Mouse (Mus musculus) heart, embryonic 12.5 days (tissue): ENCODE data around the gene Herc1. TPM values are rescaled to one million over a fixed set of nuclear protein-coding genes. Genes with fewer than 3 reads are reported as not detected.
A peak's percentile ranks its signal among the peaks of the same experiment; 100 is the strongest.

Experiments
- ATAC-seq: fragments of 200-750 bp; cut with Nextera tagmentation; 2 replicates; pipeline ENCODE4 v1.8.0; 2017; ENCODE audit warnings: moderate TSS enrichment, moderate library complexity; ENCODE audit not compliant: insufficient number of reproducible peaks, low FRiP score
- H3K27ac ChIP-seq: fragments of 300-500 bp; sonication (generic); 2 replicates; pipeline ENCODE4 v1.5.1; 2016; ENCODE audit warnings: mild to moderate bottlenecking, moderate library complexity; ENCODE audit not compliant: poor library complexity, severe bottlenecking
- H3K27me3 ChIP-seq: fragments of 300-500 bp; sonication (generic); replicated peaks from 2 replicates; pipeline ENCODE4 v1.6.1; 2016; ENCODE audit warnings: mild to moderate bottlenecking, moderate library complexity
- H3K36me3 ChIP-seq: fragments of 300-500 bp; sonication (generic); 2 replicates; pipeline ENCODE4 v1.6.1; 2016; ENCODE audit warnings: mild to moderate bottlenecking, moderate library complexity
- H3K4me1 ChIP-seq: fragments of 300-500 bp; sonication (generic); replicated peaks from 2 replicates; pipeline ENCODE4 v1.6.1; 2016; ENCODE audit warnings: mild to moderate bottlenecking
- H3K4me2 ChIP-seq: fragments of 300-500 bp; sonication (generic); 2 replicates; pipeline ENCODE4 v1.6.1; 2016; ENCODE audit warnings: mild to moderate bottlenecking, moderate library complexity
- H3K4me3 ChIP-seq: fragments of 300-500 bp; sonication (generic); 2 replicates; pipeline ENCODE4 v1.5.1; 2016; ENCODE audit warnings: mild to moderate bottlenecking
- H3K9ac ChIP-seq: fragments of 300-500 bp; sonication (generic); 2 replicates; pipeline ENCODE4 v1.6.1; 2016; ENCODE audit warnings: mild to moderate bottlenecking, moderate library complexity
- H3K9me3 ChIP-seq: fragments of 300-500 bp; sonication (generic); replicated peaks from 2 replicates; pipeline ENCODE4 v1.6.1; 2016; ENCODE audit warnings: mild to moderate bottlenecking, moderate library complexity
- WGBS: fragments of 180-500 bp; shearing (Covaris S2); methylation state at CpG from one replicate; pipeline ENCODE4 v1.1.7; 2016; 5-methylcytosine and 5-hydroxymethylcytosine counted together
- polyA plus RNA-seq: library from polyadenylated mRNA; unstranded; fragments of >200 nt; fragmentation: Nextera tagmentation; extraction: Ambion mirVana; gene quantifications from 2 replicates; pipeline ENCODE4 v1.2.1, GENCODE M21; 2016

Herc1 gene
- polyA plus RNA-seq, 1 experiment from 2014 or later, result 26.5 TPM

DNA sequence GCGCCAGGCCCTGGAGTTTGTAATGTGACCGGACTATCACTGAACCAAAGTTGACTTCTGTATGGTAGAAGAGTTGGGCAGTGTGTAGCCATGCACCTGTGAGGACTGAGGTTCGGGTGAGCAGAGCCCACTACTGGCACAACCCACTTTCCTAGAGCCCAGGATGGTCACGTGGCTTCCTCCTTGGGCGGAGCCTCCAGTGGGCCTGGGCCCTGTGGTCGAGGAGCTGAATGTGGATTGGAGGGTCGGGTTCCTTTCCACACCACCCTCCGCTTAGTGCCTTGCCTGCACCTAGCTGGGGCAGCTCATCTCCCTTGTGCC is 162.1 kb downstream of the Herc1 start:
- Histone ChIP-seq H3K4me3 (peak overlapping the region; percentile 55), H3K9me3 (no peaks in the 10 kb centered on the region), H3K4me2 (peak overlapping the region; percentile 83), H3K36me3 (peaks cover 46% of the 10 kb centered on the region), H3K27ac (peak overlapping the region; percentile 93), H3K4me1 (peaks cover 40% of the 10 kb centered on the region), H3K9ac (peak overlapping the region; percentile 82), H3K27me3 (no peaks in the 10 kb centered on the region)
- peak; percentile 84 for ATAC-seq
- under 1% methylated on average over 8 of the region's 8 CpGs for WGBS

DNA sequence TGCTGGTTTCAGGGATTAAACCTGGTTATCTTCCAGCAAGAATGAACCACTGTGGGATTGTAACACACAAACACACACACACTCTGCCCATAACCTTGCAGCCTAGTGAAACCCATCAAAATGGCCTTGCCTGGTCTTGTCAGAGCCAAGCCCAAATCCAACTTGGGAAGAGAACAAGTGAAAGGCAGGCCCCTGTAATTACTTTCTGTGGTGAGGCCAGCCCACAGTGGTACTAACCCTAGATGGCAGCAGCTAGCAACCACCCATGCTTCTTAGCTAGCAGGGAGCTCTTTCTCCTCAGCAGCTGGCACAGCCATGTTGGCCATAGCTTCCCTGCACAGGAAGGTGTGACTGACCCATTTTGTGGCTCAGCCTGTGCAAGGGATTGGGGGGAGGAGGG is 162.9 kb downstream of the Herc1 start:
- H3K4me2 ChIP-seq, result peak overlapping the region; percentile 83
- peak overlapping the region; percentile 55 for H3K4me3 ChIP-seq
- peak overlapping the region; percentile 82 for H3K9ac ChIP-seq
- ATAC-seq, result no peak
- peaks cover 46% of the 10 kb centered on the region for H3K36me3 ChIP-seq
- H3K9me3 ChIP-seq, result no peaks in the 10 kb centered on the region
- peaks cover 40% of the 10 kb centered on the region for H3K4me1 ChIP-seq
- H3K27ac ChIP-seq, result peak overlapping the region; percentile 93
- H3K27me3 ChIP-seq, result no peaks in the 10 kb centered on the region

DNA sequence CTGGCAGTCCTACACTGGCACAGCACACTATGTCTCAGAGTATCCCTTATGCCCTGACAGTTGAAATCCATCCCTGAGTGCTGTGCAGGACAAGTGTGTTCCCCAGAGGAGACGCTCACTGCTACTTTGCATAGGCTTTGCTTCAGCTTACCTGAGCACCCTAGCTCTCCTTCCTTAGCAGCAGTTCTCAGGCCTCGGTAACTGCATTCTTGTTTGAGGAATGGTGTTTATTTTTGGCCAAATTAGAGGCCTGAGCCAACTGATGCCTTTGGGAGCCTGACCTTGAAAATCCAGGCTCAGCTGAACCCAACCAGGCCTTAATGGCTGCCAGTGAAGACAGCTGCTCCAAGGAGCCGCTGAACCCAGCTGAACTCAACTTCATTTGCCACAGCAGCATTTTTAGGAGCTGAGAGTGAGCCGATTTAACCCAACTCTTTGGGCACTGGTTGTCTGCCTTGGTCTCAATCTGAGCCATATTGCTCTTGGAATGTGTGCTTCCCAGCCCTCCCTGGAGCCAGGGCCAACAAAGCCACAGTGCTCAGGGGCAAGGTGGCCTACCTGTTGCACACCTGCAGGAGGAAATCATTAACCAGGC is 163.5 kb downstream of the Herc1 start:
- Histone ChIP-seq H3K27me3 (no peaks in the 10 kb centered on the region), H3K36me3 (peaks cover 46% of the 10 kb centered on the region), H3K4me1 (peaks cover 39% of the 10 kb centered on the region), H3K4me3 (peak overlapping the region; percentile 55), H3K4me2 (peak overlapping the region; percentile 83), H3K27ac (peak overlapping the region; percentile 93), H3K9ac (peak overlapping the region; percentile 82), H3K9me3 (no peaks in the 10 kb centered on the region)
- ATAC-seq, result no peak
- 65% methylated on average over 4 of the region's 4 CpGs for WGBS

DNA sequence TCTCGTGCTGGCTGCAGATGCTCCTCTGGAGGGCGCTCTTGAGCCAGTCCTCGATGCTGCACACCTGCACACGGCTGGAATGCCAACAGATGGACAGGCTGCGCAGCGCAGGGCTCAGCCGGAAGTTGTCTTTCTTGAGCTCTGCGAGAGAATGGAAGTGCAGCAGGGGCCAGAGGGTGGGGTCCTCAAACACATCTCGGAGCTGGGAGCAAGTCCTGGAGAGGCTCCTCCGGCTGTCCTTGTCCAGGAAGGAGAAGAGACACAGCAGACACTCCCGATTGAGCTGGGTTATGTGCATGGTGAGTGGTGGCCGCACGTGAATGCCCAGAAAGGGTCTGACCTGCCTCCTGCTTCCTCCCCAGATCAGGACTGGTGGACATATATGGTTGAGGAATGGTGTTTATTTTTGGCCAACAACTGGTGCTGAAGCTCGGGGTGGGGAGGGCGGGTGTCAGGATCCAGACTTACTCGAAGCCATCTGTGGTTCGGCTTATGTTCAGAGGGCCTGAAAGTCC is 164.1 kb downstream of the Herc1 start, which contains the start of gene Fbxl22:
TSS of gene Fbxl22 (minus strand) at position 338 of the 515 bp plus-strand sequence.
- Histone ChIP-seq H3K36me3 (peaks cover 45% of the 10 kb centered on the region), H3K9me3 (no peaks in the 10 kb centered on the region), H3K27ac (peak within 1 kb of the TSS; percentile 93), H3K4me2 (peak within 1 kb of the TSS; percentile 83), H3K4me3 (peak within 1 kb of the TSS; percentile 55), H3K27me3 (no peaks in the 10 kb centered on the region), H3K9ac (peak within 1 kb of the TSS; percentile 82), H3K4me1 (peaks cover 34% of the 10 kb centered on the region)
- WGBS, result 33% methylated on average over 17 of the region's 17 CpGs
- ATAC-seq, result no peak

DNA sequence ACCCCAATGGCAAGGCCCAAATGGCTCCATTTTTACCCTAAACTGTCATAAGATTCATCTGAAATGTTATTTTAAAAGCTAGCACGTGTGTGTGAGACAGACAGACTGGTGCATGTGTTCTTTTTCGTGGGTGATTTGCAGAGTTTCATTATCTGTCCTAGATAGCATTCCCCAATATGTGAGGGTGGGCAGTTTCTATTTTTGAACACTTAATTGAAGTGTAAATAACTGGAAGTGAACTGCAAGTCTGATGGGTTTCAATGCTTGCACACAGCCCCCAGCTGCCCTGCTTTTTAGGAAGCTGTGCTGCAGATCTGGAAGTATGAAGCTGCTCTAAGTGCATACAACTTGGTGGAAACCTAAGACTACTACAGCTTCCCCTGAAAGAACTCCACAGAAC is 164.9 kb downstream of the Herc1 start:
- Histone ChIP-seq H3K36me3 (peaks cover 47% of the 10 kb centered on the region), H3K4me1 (peaks cover 33% of the 10 kb centered on the region), H3K4me2 (peak overlapping the region; percentile 83), H3K27ac (peak overlapping the region; percentile 93), H3K27me3 (no peaks in the 10 kb centered on the region), H3K9ac (peak overlapping the region; percentile 82), H3K9me3 (no peaks in the 10 kb centered on the region), H3K4me3 (no peak overlapping the region)
- WGBS, result 19% methylated on average over 2 of the region's 2 CpGs
- ATAC-seq, result no peak

DNA sequence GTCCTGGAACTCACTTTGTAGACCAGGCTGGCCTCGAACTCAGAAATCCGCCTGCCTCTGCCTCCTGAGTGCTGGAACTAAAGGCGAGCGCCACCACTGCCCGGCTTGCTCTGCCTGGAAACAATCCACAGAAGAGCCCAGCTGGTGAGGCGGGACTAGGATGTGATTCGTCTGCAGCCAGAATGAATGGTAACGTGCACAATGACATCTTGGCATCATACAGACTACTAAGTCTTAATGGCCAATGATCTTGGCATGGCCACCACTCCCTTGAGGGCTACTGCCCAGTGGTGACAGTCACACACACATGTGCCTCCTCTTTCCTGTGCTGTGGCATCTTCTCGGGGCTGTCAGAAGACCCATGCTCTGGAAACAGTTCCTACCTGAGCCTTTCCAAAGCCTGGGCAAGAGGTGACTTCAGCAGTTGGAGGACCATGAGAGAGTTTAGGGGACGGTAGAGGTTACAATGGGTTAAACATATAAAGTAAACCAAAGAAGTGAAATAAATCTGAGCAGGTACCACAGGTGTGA is 165.5 kb downstream of the Herc1 start:
- H3K9me3 ChIP-seq, result no peaks in the 10 kb centered on the region
- H3K27ac ChIP-seq, result peak overlapping the region; percentile 93
- H3K9ac ChIP-seq, result no peak overlapping the region
- no peak overlapping the region for H3K4me2 ChIP-seq
- no peak overlapping the region for H3K4me3 ChIP-seq
- ATAC-seq, result no peak
- H3K36me3 ChIP-seq, result peaks cover 47% of the 10 kb centered on the region
- 91% methylated on average over 10 of the region's 10 CpGs for WGBS
- no peaks in the 10 kb centered on the region for H3K27me3 ChIP-seq
- peaks cover 27% of the 10 kb centered on the region for H3K4me1 ChIP-seq

DNA sequence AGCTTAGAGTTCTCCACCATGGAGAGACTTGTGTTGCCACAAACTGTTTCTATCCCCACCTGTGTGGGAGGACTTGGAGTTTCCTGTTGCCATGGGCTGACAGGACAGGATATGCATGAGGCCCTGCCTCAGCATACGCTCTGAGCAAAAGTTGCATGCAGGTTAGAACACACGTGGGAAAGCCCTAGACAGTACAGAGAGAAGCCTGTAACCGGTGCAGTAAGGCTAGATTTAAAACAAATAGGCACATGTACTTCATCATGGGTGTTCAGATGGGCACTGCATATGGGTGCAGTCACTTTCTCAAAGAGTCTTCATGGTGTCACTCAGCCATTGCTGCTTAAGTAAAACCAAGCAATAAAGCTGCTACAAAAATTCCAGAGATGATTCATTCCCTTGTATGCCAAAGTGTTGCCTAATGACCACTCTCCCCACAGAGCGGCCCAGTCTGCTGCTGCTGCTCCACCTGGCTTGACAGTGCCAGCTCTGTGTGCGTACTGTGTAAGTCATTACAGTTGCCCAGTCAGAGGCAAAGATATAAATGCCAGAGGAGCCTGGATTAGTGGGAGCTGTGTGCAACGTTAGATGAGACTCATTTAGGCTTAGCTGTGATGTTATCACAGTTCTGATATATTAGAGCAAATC is 166.2 kb downstream of the Herc1 start:
- Histone ChIP-seq H3K4me1 (peaks cover 27% of the 10 kb centered on the region), H3K27ac (peak overlapping the region; percentile 93), H3K27me3 (no peaks in the 10 kb centered on the region), H3K9me3 (no peaks in the 10 kb centered on the region), H3K4me3 (no peak overlapping the region), H3K4me2 (no peak overlapping the region), H3K9ac (no peak overlapping the region), H3K36me3 (peaks cover 52% of the 10 kb centered on the region)
- 78% methylated on average over 6 of the region's 6 CpGs for WGBS
- no peak for ATAC-seq

DNA sequence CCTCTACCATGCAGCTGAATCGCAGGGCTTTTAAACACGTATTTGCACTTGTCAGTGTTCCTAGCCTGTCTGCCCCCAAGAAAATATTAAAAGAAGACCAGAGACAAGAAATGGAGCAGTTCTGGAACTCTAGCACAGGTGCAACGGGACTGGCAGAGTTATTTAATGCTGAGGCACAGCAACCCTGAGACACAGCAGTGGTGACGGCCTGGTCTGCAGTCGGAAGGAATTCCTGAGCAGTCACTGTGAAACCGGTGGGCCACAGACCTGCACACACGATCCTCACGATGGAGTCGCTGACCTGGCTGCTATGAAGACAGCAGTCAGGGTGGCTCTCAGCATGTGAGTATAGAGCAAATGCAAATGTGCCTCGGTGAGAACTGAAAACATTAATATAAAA is 167.5 kb downstream of the Herc1 start:
- no peak overlapping the region for H3K4me3 ChIP-seq
- no peaks in the 10 kb centered on the region for H3K27me3 ChIP-seq

DNA sequence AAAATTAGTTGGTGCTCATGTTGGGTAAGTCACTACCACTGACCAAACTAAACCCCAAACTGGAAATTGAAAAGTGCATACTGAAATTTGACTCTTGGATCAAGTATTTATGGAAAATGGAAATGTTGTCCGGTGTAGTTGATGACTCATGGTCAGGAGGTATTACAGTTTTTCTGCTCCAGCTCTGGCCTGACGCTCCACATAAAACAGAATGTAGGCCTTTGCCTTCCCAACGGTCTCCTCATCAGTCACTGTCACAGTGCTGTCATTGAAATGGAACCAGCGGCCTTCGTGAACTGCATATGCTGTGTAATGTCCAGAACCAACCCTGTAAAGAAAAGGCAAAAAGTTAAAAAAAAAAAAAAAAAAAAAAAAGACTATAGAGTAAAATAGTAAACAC is 168.0 kb downstream of the Herc1 start:
- ATAC-seq, result no peak
- Histone ChIP-seq H3K27ac (no peak overlapping the region), H3K27me3 (no peaks in the 10 kb centered on the region), H3K9ac (no peak overlapping the region), H3K36me3 (peaks cover 58% of the 10 kb centered on the region), H3K9me3 (no peaks in the 10 kb centered on the region), H3K4me1 (peaks cover 27% of the 10 kb centered on the region), H3K4me2 (no peak overlapping the region), H3K4me3 (no peak overlapping the region)
- WGBS, result 85% methylated on average over 5 of the region's 5 CpGs

More for the DNA sequence above, 167.5 kb downstream of the Herc1 start:
- no peak overlapping the region for H3K9ac ChIP-seq
- 88% methylated on average over 10 of the region's 10 CpGs for WGBS
- H3K27ac ChIP-seq, result no peak overlapping the region
- peaks cover 58% of the 10 kb centered on the region for H3K36me3 ChIP-seq
- no peaks in the 10 kb centered on the region for H3K9me3 ChIP-seq
- H3K4me2 ChIP-seq, result no peak overlapping the region
- no peak for ATAC-seq
- peaks cover 27% of the 10 kb centered on the region for H3K4me1 ChIP-seq

DNA sequence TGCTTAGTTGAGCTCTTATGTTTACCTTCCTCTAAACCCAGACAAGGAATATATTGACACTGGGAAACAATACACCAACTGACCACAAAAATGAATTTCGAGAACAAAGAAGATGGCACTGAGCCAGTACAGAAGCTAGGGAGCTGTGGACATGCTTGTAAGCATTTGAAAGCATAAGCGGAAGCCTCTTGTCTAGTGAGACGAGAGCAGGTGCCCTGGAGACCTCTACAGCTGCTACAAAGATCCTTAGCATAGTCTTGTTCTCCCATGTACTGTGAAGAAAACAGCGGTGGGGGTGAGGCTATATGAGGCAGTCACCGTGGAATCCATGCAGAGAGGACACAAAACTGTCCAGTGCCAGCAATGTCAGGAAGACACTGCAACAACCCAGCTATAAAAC is 168.7 kb downstream of the Herc1 start:
- no peak overlapping the region for H3K27ac ChIP-seq
- no peak for ATAC-seq
- H3K9me3 ChIP-seq, result no peaks in the 10 kb centered on the region
- H3K9ac ChIP-seq, result no peak overlapping the region
- H3K4me2 ChIP-seq, result no peak overlapping the region
- H3K27me3 ChIP-seq, result no peaks in the 10 kb centered on the region
- whole genome bisulfite sequencing, result 84% methylated on average over 5 of the region's 5 CpGs
- H3K4me3 ChIP-seq, result no peak overlapping the region
- H3K36me3 ChIP-seq, result peaks cover 64% of the 10 kb centered on the region
- peaks cover 27% of the 10 kb centered on the region for H3K4me1 ChIP-seq

DNA sequence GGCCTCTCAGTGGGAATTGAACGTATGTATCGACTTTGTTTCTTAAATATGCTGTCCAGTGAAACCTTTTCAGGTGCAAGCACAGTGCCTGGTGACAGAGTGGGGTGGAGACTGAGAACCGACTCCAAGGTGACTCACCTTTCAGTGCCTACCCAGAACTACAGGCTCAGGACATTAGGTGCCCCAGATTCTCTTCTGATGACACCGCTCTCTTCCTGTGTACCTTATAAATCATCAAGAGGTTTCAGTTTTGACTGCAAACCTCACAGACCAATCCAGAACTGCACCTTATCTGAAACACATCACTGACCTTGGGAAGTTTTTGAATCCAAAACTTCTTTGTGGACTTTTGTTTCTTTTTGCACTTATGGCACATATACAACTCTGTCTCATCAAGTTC is 170.0 kb downstream of the Herc1 start:
- no peak for ATAC-seq
- H3K27me3 ChIP-seq, result no peaks in the 10 kb centered on the region
- H3K4me3 ChIP-seq, result no peak overlapping the region
- H3K9me3 ChIP-seq, result no peaks in the 10 kb centered on the region
- WGBS, result 89% methylated on average over 4 of the region's 4 CpGs
- peaks cover 14% of the 10 kb centered on the region for H3K4me1 ChIP-seq
- H3K27ac ChIP-seq, result no peak overlapping the region
- H3K9ac ChIP-seq, result no peak overlapping the region
- H3K4me2 ChIP-seq, result no peak overlapping the region
- peaks cover 72% of the 10 kb centered on the region for H3K36me3 ChIP-seq
